Mouse (Mus musculus) MEL (cell line): ENCODE data around the gene Lypd6b. TPM values are rescaled to one million over a fixed set of nuclear protein-coding genes. Genes with fewer than 3 reads are reported as not detected.

Source experiments
- DNase-seq: peaks from one replicate; pipeline ENCODE4 v3.0.0; 2011; ENCODE audit warnings: low read depth, low spot score
- H3K27ac ChIP-seq: 2 replicates; pipeline ENCODE4 v1.5.1; 2012; ENCODE audit warnings: low read depth, mild to moderate bottlenecking, control low read depth, low read length, moderate library complexity; ENCODE audit not compliant: control insufficient read depth
- H3K27me3 ChIP-seq, 2 experiments: fragments of 150-350 bp in 1 of 2; sonication (generic) in 1 of 2; 2 replicates each; pipeline ENCODE4 v1.6.1; 2012; ENCODE audit warnings: low read length in 2 of 2, mild to moderate bottlenecking in 2 of 2, improper control_type of control experiment in 1 of 2, moderate library complexity in 1 of 2; ENCODE audit not compliant: insufficient read depth in 2 of 2, control insufficient read depth in 1 of 2
- H3K36me3 ChIP-seq, 2 experiments: 2 replicates each; pipeline ENCODE4 v1.6.1; 2012 to 2014; ENCODE audit warnings: low read length in 2 of 2, improper control_type of control experiment in 1 of 2, inconsistent platforms in 1 of 2, mild to moderate bottlenecking in 1 of 2; ENCODE audit not compliant: insufficient read depth in 2 of 2, control insufficient read depth in 1 of 2
- H3K4me1 ChIP-seq, 2 experiments: fragments of 150-350 bp in 1 of 2; sonication (generic) in 1 of 2; 2 replicates each; pipeline ENCODE4 v1.6.1; 2012; ENCODE audit warnings: low read length in 2 of 2, improper control_type of control experiment in 1 of 2, mild to moderate bottlenecking in 1 of 2; ENCODE audit not compliant: insufficient read depth in 2 of 2, control insufficient read depth in 1 of 2
- H3K4me3 ChIP-seq, 2 experiments: fragments of 150-350 bp in 1 of 2; sonication (generic) in 1 of 2; 2 replicates each; pipeline ENCODE4 v1.5.1; 2012; ENCODE audit warnings: low read depth in 2 of 2, low read length in 2 of 2, mild to moderate bottlenecking in 2 of 2, moderate library complexity in 2 of 2, control low read depth in 1 of 2, improper control_type of control experiment in 1 of 2; ENCODE audit not compliant: control insufficient read depth in 1 of 2, insufficient read depth in 1 of 2
- H3K79me2 ChIP-seq: 2 replicates; pipeline ENCODE4 v1.6.1; 2012; ENCODE audit warnings: mild to moderate bottlenecking, low read length, moderate library complexity; ENCODE audit not compliant: control insufficient read depth, poor library complexity, insufficient read depth
- H3K9ac ChIP-seq: 2 replicates; pipeline ENCODE4 v1.6.1; 2012; ENCODE audit warnings: low read depth, mild to moderate bottlenecking, control low read depth, low read length, moderate library complexity; ENCODE audit not compliant: control insufficient read depth, poor library complexity, severe bottlenecking
- H3K9me3 ChIP-seq: fragments of 150-350 bp; sonication (generic); replicated peaks from 2 replicates; pipeline ENCODE4 v1.6.1; 2012; ENCODE audit warnings: mild to moderate bottlenecking, low read length, improper control_type of control experiment, moderate library complexity; ENCODE audit not compliant: insufficient read depth
- BHLHE40 ChIP-seq: IDR thresholded peaks from 2 replicates; pipeline ENCODE4 v1.6.1; 2012; ENCODE audit warnings: low read depth, mild to moderate bottlenecking, inconsistent platforms, low read length, improper control_type of control experiment, borderline replicate concordance
- CTCF ChIP-seq, 3 experiments: IDR thresholded peaks in 2 of 3; conservative IDR thresholded peaks in 1 of 3; 2 replicates each; pipeline ENCODE4 v1.5.1; 2011 to 2012; ENCODE audit warnings: low read length in 3 of 3, low read depth in 2 of 3, mild to moderate bottlenecking in 2 of 3, improper control_type of control experiment in 1 of 3, inconsistent platforms in 1 of 3, mixed read lengths in 1 of 3, moderate library complexity in 1 of 3; ENCODE audit not compliant: control insufficient read depth in 1 of 3, insufficient read depth in 1 of 3, poor library complexity in 1 of 3, severe bottlenecking in 1 of 3
- E2F4 ChIP-seq: IDR thresholded peaks from 2 replicates; pipeline ENCODE4 v1.6.1; 2011; ENCODE audit warnings: low read depth, low read length, improper control_type of control experiment, borderline replicate concordance
- ETS1 ChIP-seq: IDR thresholded peaks from 2 replicates; pipeline ENCODE4 v1.6.1; 2012; ENCODE audit warnings: low read depth, mild to moderate bottlenecking, inconsistent platforms, low read length, improper control_type of control experiment, moderate library complexity
- GABPA ChIP-seq: IDR thresholded peaks from 2 replicates; pipeline ENCODE4 v1.6.1; 2012; ENCODE audit warnings: low read depth, mild to moderate bottlenecking, inconsistent platforms, low read length, improper control_type of control experiment, moderate library complexity
- MAFK ChIP-seq: IDR thresholded peaks from 2 replicates; pipeline ENCODE4 v1.6.1; 2011; ENCODE audit warnings: low read depth, mild to moderate bottlenecking, low read length, improper control_type of control experiment, borderline replicate concordance
- MAX ChIP-seq: IDR thresholded peaks from 2 replicates; pipeline ENCODE4 v1.6.1; 2011; ENCODE audit warnings: low read length, improper control_type of control experiment
- MAZ ChIP-seq: IDR thresholded peaks from 2 replicates; pipeline ENCODE4 v1.6.1; 2012; ENCODE audit warnings: low read depth, mild to moderate bottlenecking, inconsistent platforms, low read length, improper control_type of control experiment
- NRF1 ChIP-seq: IDR thresholded peaks from 2 replicates; pipeline ENCODE4 v1.6.1; 2014; ENCODE audit warnings: low read depth, mild to moderate bottlenecking, inconsistent platforms, low read length, improper control_type of control experiment, moderate library complexity; ENCODE audit not compliant: poor library complexity, insufficient read depth, severe bottlenecking
- POLR2A ChIP-seq, 2 experiments: IDR thresholded peaks; 2 replicates each; pipeline ENCODE4 v1.6.1; 2011 to 2012; ENCODE audit warnings: low read length in 2 of 2, mild to moderate bottlenecking in 2 of 2, control low read depth in 1 of 2, improper control_type of control experiment in 1 of 2, low read depth in 1 of 2, moderate library complexity in 1 of 2; ENCODE audit not compliant: control insufficient read depth in 1 of 2, insufficient read depth in 1 of 2, poor library complexity in 1 of 2
- RAD21 ChIP-seq: IDR thresholded peaks from 2 replicates; pipeline ENCODE4 v1.6.1; 2011; ENCODE audit warnings: mild to moderate bottlenecking, low read depth, low read length, improper control_type of control experiment
- RCOR1 ChIP-seq: IDR thresholded peaks from 2 replicates; pipeline ENCODE4 v1.6.1; 2012; ENCODE audit warnings: low read depth, mild to moderate bottlenecking, inconsistent platforms, low read length, improper control_type of control experiment
- SMC3 ChIP-seq: IDR thresholded peaks from 2 replicates; pipeline ENCODE4 v1.6.1; 2011; ENCODE audit warnings: low read depth, low read length, improper control_type of control experiment
- TAL1 ChIP-seq: IDR thresholded peaks from 2 replicates; pipeline ENCODE4 v1.6.1; 2012; ENCODE audit warnings: mild to moderate bottlenecking, inconsistent platforms, low read length, moderate library complexity, mixed read lengths
- TCF12 ChIP-seq: IDR thresholded peaks from 2 replicates; pipeline ENCODE4 v1.6.1; 2014; ENCODE audit warnings: low read depth, mild to moderate bottlenecking, inconsistent platforms, low read length, improper control_type of control experiment, moderate library complexity
- ZC3H11A ChIP-seq: IDR thresholded peaks from 2 replicates; pipeline ENCODE4 v1.6.1; 2012; ENCODE audit warnings: low read depth, mild to moderate bottlenecking, inconsistent platforms, low read length, improper control_type of control experiment
- polyA plus RNA-seq, 2 experiments: library from polyadenylated mRNA; stranded (reverse) in 1 of 2; unstranded in 1 of 2; fragments of >175 nt in 1 of 2; fragments of >200 nt in 1 of 2; gene quantifications; 2 replicates each; pipeline versions ENCODE4 v1.2.1 to v1.2.4; 2012; ENCODE audit warnings: low replicate concordance in 2 of 2, low read depth in 1 of 2; ENCODE audit not compliant: insufficient read length in 2 of 2, insufficient read depth in 1 of 2, missing spikeins in 1 of 2
- total RNA-seq: library from RNA; depleted of rRNA; stranded (reverse); fragments of 300-350 nt; gene quantifications from 2 replicates; pipeline ENCODE4 v1.2.3, GENCODE M21; 2012

Gene Lypd6b
- total and polyA plus RNA-seq, 3 experiments: not detected

- Histone ChIP-seq H3K9ac (no peak overlapping the region), H3K79me2 (no peaks in the 10 kb centered on the region), H3K36me3 (no peaks in the 10 kb centered on the region), H3K4me3 (no peak overlapping the region), H3K27ac (no peak overlapping the region), H3K9me3 (no peaks in the 10 kb centered on the region), H3K4me1 (no peaks in the 10 kb centered on the region), H3K27me3 (no peaks in the 10 kb centered on the region)
- peak; percentile 82 for DNase-seq
- TF ChIP-seq RCOR1 (no peak), TAL1 (no peak), MAZ (no peak), CTCF (IDR thresholded peaks at IDR 0.05 in 2 of 3, conservative IDR thresholded peaks at IDR 0.05 in 1 of 3; ENCODE audit: control insufficient read depth in 1 of 3, insufficient read depth in 1 of 3, low read depth in 2 of 3, low read length in 3 of 3, poor library complexity in 1 of 3, severe bottlenecking in 1 of 3) (peak; percentile 43 to 78 (median 51)), ETS1 (no peak), SMC3 (peak; percentile 91), POLR2A (IDR thresholded peaks at IDR 0.05; ENCODE audit: control insufficient read depth in 1 of 2, insufficient read depth in 1 of 2, low read depth in 1 of 2, low read length in 2 of 2, poor library complexity in 1 of 2) (no peak), BHLHE40 (no peak), GABPA (no peak), E2F4 (no peak), MAX (no peak), TCF12 (no peak), ZC3H11A (peak; percentile 74), MAFK (no peak), RAD21 (peak; percentile 85)
These were observed 23.0 kb upstream of the Lypd6b start for GRCm38 (mm10) chr2:49764331-49764946.

- Histone ChIP-seq H3K9ac (no peak overlapping the region), H3K79me2 (no peaks in the 10 kb centered on the region)
These were observed 18.6 kb upstream of the Lypd6b start for GRCm38 (mm10) chr2:49768916-49769315.

More at GRCm38 (mm10) chr2:49768916-49769315, 18.6 kb upstream of the Lypd6b start:
- TF ChIP-seq NRF1 (no peak), RAD21 (no peak)
- Histone ChIP-seq H3K4me3 (no peak overlapping the region), H3K27me3 (no peaks in the 10 kb centered on the region), H3K27ac (no peak overlapping the region), H3K36me3 (peaks cover 0 to 3% of the 10 kb centered on the region in 2 experiments; a peak in 1 of 4 replicates), H3K9me3 (no peaks in the 10 kb centered on the region), H3K4me1 (peaks cover 1 to 6% of the 10 kb centered on the region in 2 experiments)
- DNase-seq: no peak
